Mouse (Mus musculus) MEL-GATA-1-ER (cell line): ENCODE measurements around the gene Pde1c.

Source experiments
- DNase-seq: peaks from one replicate; pipeline ENCODE4 v3.0.0-alpha.2; 2012; ENCODE audit warnings: low read depth; ENCODE audit errors: extremely low read depth

The Pde1c gene

GRCm38 (mm10) chr6:56332149-56332548, 236.8 kb downstream of the Pde1c start:
- DNase-seq, result no peak

- no peak for DNase-seq
Observed at GRCm38 (mm10) chr6:56331432-56331831, 237.5 kb downstream of the Pde1c start.

- no peak for DNase-seq
Observed at GRCm38 (mm10) chr6:56328103-56328502, 240.8 kb downstream of the Pde1c start.

GRCm38 (mm10) chr6:56322799-56323198, 246.1 kb downstream of the Pde1c start:
- no peak for DNase-seq

- no peak for DNase-seq
Observed at GRCm38 (mm10) chr6:56310318-56310717, 258.6 kb downstream of the Pde1c start.

GRCm38 (mm10) chr6:56306066-56306465, 262.8 kb downstream of the Pde1c start:
- no peak for DNase-seq

GRCm38 (mm10) chr6:56292176-56292575, 276.7 kb downstream of the Pde1c start:
- no peak for DNase-seq

GRCm38 (mm10) chr6:56289307-56289706, 279.6 kb downstream of the Pde1c start:
- no peak for DNase-seq

GRCm38 (mm10) chr6:56284821-56285220, 284.1 kb downstream of the Pde1c start:
- DNase-seq, result no peak

GRCm38 (mm10) chr6:56275461-56275860, 293.4 kb downstream of the Pde1c start:
- no peak for DNase-seq

- DNase-seq, result no peak
Observed at GRCm38 (mm10) chr6:56271741-56272140, 297.2 kb downstream of the Pde1c start.

GRCm38 (mm10) chr6:56264509-56264908, 304.4 kb downstream of the Pde1c start:
- DNase-seq, result no peak

- DNase-seq, result no peak
Observed at GRCm38 (mm10) chr6:56260118-56260517, 308.8 kb downstream of the Pde1c start.

- no peak for DNase-seq
Observed at GRCm38 (mm10) chr6:56257555-56258297, 311.2 kb downstream of the Pde1c start.

GRCm38 (mm10) chr6:56250091-56250490, 318.8 kb downstream of the Pde1c start:
- no peak for DNase-seq

- DNase-seq, result no peak
Observed at GRCm38 (mm10) chr6:56191426-56192140, 377.3 kb downstream of the Pde1c start.

- DNase-seq, result no peak
Observed at GRCm38 (mm10) chr6:56176485-56176884, 392.4 kb downstream of the Pde1c start.

- no peak for DNase-seq
Observed at GRCm38 (mm10) chr6:56172172-56172571, 396.7 kb downstream of the Pde1c start.

- DNase-seq, result no peak
Observed at GRCm38 (mm10) chr6:56168736-56169135, 400.2 kb downstream of the Pde1c start.

- DNase-seq, result no peak
Observed at GRCm38 (mm10) chr6:56158217-56158616, 410.7 kb downstream of the Pde1c start.

GRCm38 (mm10) chr6:56156836-56157235, 412.1 kb downstream of the Pde1c start:
- DNase-seq, result no peak

GRCm38 (mm10) chr6:56130493-56131159, 438.3 kb downstream of the Pde1c start:
- no peak for DNase-seq
